Mouse (Mus musculus) heart, adult 2 months (tissue): ENCODE data around the gene Nup188. TPM values are rescaled to one million over a fixed set of nuclear protein-coding genes. Genes with fewer than 3 reads are reported as not detected.

ENCODE experiments used
- DNase-seq, 2 experiments: peaks; one replicate each; pipeline ENCODE4 v3.0.0; 2021
- H3K27ac ChIP-seq: fragments of 200-600 bp; 2 replicates; pipeline ENCODE4 v1.8.1; 2022
- H3K27me3 ChIP-seq: fragments of 200-500 bp; 2 replicates; pipeline ENCODE4 v1.6.1; 2012; ENCODE audit warnings: mild to moderate bottlenecking, low read length, inconsistent platforms, mixed read lengths; ENCODE audit not compliant: control insufficient read depth, insufficient read depth
- H3K36me3 ChIP-seq: fragments of 200-500 bp; 2 replicates; pipeline ENCODE4 v1.6.1; 2012; ENCODE audit warnings: low read length, inconsistent platforms; ENCODE audit not compliant: control insufficient read depth, insufficient read depth
- H3K4me1 ChIP-seq: fragments of 200-500 bp; 2 replicates; pipeline ENCODE4 v1.6.1; 2011; ENCODE audit warnings: low read length; ENCODE audit not compliant: control insufficient read depth, insufficient read depth
- H3K4me3 ChIP-seq: fragments of 200-600 bp; 2 replicates; pipeline ENCODE4 v1.8.1; 2022
- H3K79me2 ChIP-seq: fragments of 200-500 bp; replicated peaks from 2 replicates; pipeline ENCODE4 v1.6.1; 2012; ENCODE audit warnings: mild to moderate bottlenecking, inconsistent platforms, low read length, moderate library complexity, mixed read lengths; ENCODE audit not compliant: control insufficient read depth, insufficient read depth
- H3K9ac ChIP-seq: fragments of 200-500 bp; 2 replicates; pipeline ENCODE4 v1.6.1; 2012; ENCODE audit warnings: low read depth, mild to moderate bottlenecking, control low read depth, inconsistent platforms, low read length, mixed read lengths
- CTCF ChIP-seq: fragments of 200-600 bp; IDR thresholded peaks from 2 replicates; pipeline ENCODE4 v1.8.1; 2022; ENCODE audit warnings: antibody characterized with exemption, mild to moderate bottlenecking, moderate library complexity
- EP300 ChIP-seq: fragments of 200-500 bp; IDR thresholded peaks from 2 replicates; pipeline ENCODE4 v1.6.1; 2011; ENCODE audit warnings: low read depth, low read length, control low read depth; ENCODE audit not compliant: insufficient read depth
- POLR2A ChIP-seq: fragments of 200-500 bp; IDR thresholded peaks from 2 replicates; pipeline ENCODE4 v1.6.1; 2011; ENCODE audit warnings: mild to moderate bottlenecking, low read depth, low read length, control low read depth; ENCODE audit not compliant: insufficient read depth
- WGBS: fragments of 180-500 bp; shearing (Covaris S2); methylation state at CpG from one replicate; pipeline ENCODE4 v1.1.7; 2018; 5-methylcytosine and 5-hydroxymethylcytosine counted together
- intact Hi-C: fragments of 180-260 bp; cut with DNase I; formaldehyde crosslinking; loops from one replicate; pipeline ENCODE4 v1.15.1; 2025
- polyA plus RNA-seq: library from polyadenylated mRNA; depleted of rRNA; stranded (reverse); fragments of >200 nt; gene quantifications from 2 replicates; pipeline ENCODE4 v1.2.3, GENCODE M21; 2012
- total RNA-seq, 2 experiments: library from RNA; stranded (reverse); gene quantifications; 2 replicates each; pipeline ENCODE4 v1.2.3; 2021

The Nup188 gene
- total and polyA plus RNA-seq, 3 experiments = 15.3 to 16.9 (median 15.3) TPM

- Histone ChIP-seq H3K36me3 (peaks cover 34% of the 10 kb centered on the region), H3K9ac (peak overlapping the region; percentile 85), H3K27ac (peak overlapping the region; percentile 98), H3K4me1 (peaks cover 40% of the 10 kb centered on the region), H3K4me3 (peak overlapping the region; percentile 81), H3K79me2 (peaks cover 5% of the 10 kb centered on the region), H3K27me3 (no peaks in the 10 kb centered on the region)
- peak; percentile 80 to 86 for DNase-seq
- 2% methylated on average over 4 of the region's 4 CpGs for WGBS
- peak; percentile 91 for TF ChIP-seq POLR2A
- peak; percentile 87 for TF ChIP-seq EP300
- TF ChIP-seq CTCF = no peak
- intact Hi-C loops = loop anchor here (1.0 kb wide), 1 partner anchor 26 kb away; no protein-coding TSS in a partner anchor
Measured at GRCm38 (mm10) chr2:30239777-30240176, 46.4 kb upstream of the Nup188 start.

GRCm38 (mm10) chr2:30240267-30240666 is 45.9 kb upstream of the Nup188 start, which contains the start of gene Gm28035:
TSS of gene Gm28035 (plus strand) at chr2:30240567.
- 11% methylated on average over 2 of the region's 2 CpGs for WGBS
- Histone ChIP-seq H3K27ac (peak within 1 kb of the TSS; percentile 98), H3K36me3 (peaks cover 36% of the 10 kb centered on the region), H3K9ac (peak within 1 kb of the TSS; percentile 85), H3K79me2 (peaks cover 5% of the 10 kb centered on the region), H3K4me1 (peaks cover 43% of the 10 kb centered on the region), H3K27me3 (no peaks in the 10 kb centered on the region), H3K4me3 (peak within 1 kb of the TSS; percentile 81)
- TF ChIP-seq CTCF = 0 out of 2 replicates have a peak, but pooled peaks have one; percentile 3
- no peak for TF ChIP-seq EP300
- TF ChIP-seq POLR2A = no peak
- intact Hi-C loops = loop anchor here (1.0 kb wide), 1 partner anchor 25 kb away; no protein-coding TSS in a partner anchor
- no peak for DNase-seq

GRCm38 (mm10) chr2:30242509-30242908 is 43.7 kb upstream of the Nup188 start:
- H3K9ac ChIP-seq = 0 out of 2 replicates have a peak overlapping the region, but pooled peaks have one; percentile 5
- H3K36me3 ChIP-seq = peaks cover 41% of the 10 kb centered on the region

DNA sequence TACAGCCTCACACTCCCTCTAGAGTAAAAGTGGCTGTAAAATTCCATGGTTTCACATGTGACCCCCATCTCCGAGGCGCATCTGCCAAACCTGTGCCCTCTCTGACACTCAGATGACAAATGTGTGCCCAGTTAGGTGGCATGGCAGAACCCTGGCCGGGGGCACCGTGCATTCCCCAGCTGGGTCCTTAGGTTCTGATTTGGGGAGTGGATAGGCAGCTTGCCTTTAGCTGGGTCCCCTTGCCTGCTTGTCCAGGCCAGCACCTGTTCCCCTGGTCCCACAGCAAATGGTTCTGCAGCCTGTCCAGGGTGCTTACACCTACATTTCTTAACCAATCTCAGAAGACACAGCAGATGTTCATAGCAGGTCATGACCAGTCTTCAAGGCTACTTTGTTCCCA is 42.8 kb upstream of the Nup188 start:
- intact Hi-C loops = no loop called here
- Histone ChIP-seq H3K9ac (no peak overlapping the region), H3K27ac (peak overlapping the region; percentile 98), H3K27me3 (no peaks in the 10 kb centered on the region), H3K36me3 (peaks cover 46% of the 10 kb centered on the region), H3K79me2 (peaks cover 9% of the 10 kb centered on the region), H3K4me3 (peak overlapping the region; percentile 2; the same call in 1 of the 2 replicates), H3K4me1 (peaks cover 62% of the 10 kb centered on the region)
- peak in 1 of 2 experiments; percentile 43 for DNase-seq
- TF ChIP-seq EP300 (no peak), POLR2A (no peak), CTCF (no peak)
- WGBS = 52% methylated on average over 4 of the region's 4 CpGs

More at GRCm38 (mm10) chr2:30242509-30242908, 43.7 kb upstream of the Nup188 start:
- Histone ChIP-seq H3K27me3 (no peaks in the 10 kb centered on the region), H3K27ac (peak overlapping the region; percentile 98), H3K79me2 (peaks cover 7% of the 10 kb centered on the region), H3K4me1 (peaks cover 56% of the 10 kb centered on the region), H3K4me3 (peak overlapping the region; percentile 3; the same call in 1 of the 2 replicates)
- peak; percentile 79 to 89 for DNase-seq
- peak; percentile 72; the same call in 1 of the 2 replicates for TF ChIP-seq POLR2A
- TF ChIP-seq CTCF = no peak
- peak; percentile 100 for TF ChIP-seq EP300
- WGBS = 8% methylated on average over 4 of the region's 4 CpGs
- intact Hi-C loops = loop anchor here (1.0 kb wide), 1 partner anchor 16 kb away; no protein-coding TSS in a partner anchor

GRCm38 (mm10) chr2:30244595-30245178 is 41.5 kb upstream of the Nup188 start:
- peaks cover 55% of the 10 kb centered on the region for H3K4me1 ChIP-seq
- TF ChIP-seq POLR2A (no peak), CTCF (no peak), EP300 (no peak)
- WGBS = 49% methylated on average over 7 of the region's 7 CpGs
- H3K9ac ChIP-seq = no peak overlapping the region
- H3K79me2 ChIP-seq = peaks cover 10% of the 10 kb centered on the region
- DNase-seq = peak in 1 of 2 experiments; percentile 38
- intact Hi-C loops = no loop called here
- H3K4me3 ChIP-seq = no peak overlapping the region
- H3K27me3 ChIP-seq = no peaks in the 10 kb centered on the region
- peaks cover 53% of the 10 kb centered on the region for H3K36me3 ChIP-seq
- peak overlapping the region; percentile 98 for H3K27ac ChIP-seq

DNA sequence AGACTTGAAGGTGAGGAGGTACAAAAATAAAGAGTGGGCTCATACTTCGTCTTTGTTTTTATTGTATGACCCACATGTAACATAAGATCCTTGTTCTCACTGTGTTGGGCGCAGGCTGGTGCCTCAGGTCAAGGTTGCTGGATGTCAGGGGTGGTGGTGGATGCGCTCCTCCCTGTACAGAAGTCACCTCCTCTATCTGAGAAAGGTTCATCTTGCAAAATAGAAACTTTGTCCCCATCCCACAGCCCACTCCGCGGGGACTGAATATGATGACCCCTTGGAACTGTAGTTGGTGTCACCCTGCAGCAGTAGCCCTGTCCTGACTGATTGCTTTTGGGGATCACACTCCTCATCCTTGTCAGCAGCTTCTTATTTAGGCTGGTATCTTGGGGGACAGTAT is 39.2 kb upstream of the Nup188 start:
- Histone ChIP-seq H3K27ac (no peak overlapping the region), H3K4me1 (peaks cover 55% of the 10 kb centered on the region), H3K27me3 (no peaks in the 10 kb centered on the region), H3K9ac (no peak overlapping the region), H3K36me3 (peaks cover 51% of the 10 kb centered on the region), H3K79me2 (peaks cover 16% of the 10 kb centered on the region), H3K4me3 (no peak overlapping the region)
- WGBS = 89% methylated on average over 5 of the region's 5 CpGs
- TF ChIP-seq POLR2A (no peak), CTCF (no peak), EP300 (no peak)
- DNase-seq = peak in 1 of 2 experiments; percentile 18
- intact Hi-C loops = no loop called here
